Mouse (Mus musculus): Measurements from ENCODE around the gene Syncrip.

The Syncrip gene

GRCm38 (mm10) chr9:88482230-88482828, at the start of gene Syncrip:
Gene Syncrip, minus strand, starts transcription at chr9:88482574.
- peak; percentile 93 for DNase-seq

- no peak for DNase-seq
Measured at GRCm38 (mm10) chr9:88529979-88530580, 47.7 kb upstream of the Syncrip start.

DNA sequence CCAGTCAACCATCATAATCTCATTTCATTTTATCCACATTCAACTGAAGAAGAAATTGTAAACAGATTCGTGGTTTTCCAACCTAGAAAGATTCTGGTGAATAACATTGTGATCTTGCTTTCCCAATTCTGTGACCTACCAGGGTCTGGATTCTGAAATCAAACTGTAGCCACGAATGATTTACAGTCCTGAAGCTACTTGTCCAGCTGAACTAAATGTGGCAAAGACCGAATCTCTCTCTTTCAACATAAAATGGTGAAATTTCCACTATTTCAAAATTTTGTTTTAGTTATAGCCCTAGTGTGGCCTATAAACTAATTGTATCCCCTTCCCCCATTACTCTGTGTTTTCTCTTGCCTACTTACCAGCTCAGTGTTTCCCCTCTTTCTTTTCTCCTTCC, 47.2 kb upstream of the Syncrip start:
- DNase-seq: no peak

- no peak for DNase-seq
Measured at GRCm38 (mm10) chr9:88528736-88529135, 46.4 kb upstream of the Syncrip start.

- DNase-seq: no peak
Measured at GRCm38 (mm10) chr9:88527956-88528355, 45.6 kb upstream of the Syncrip start.

DNA sequence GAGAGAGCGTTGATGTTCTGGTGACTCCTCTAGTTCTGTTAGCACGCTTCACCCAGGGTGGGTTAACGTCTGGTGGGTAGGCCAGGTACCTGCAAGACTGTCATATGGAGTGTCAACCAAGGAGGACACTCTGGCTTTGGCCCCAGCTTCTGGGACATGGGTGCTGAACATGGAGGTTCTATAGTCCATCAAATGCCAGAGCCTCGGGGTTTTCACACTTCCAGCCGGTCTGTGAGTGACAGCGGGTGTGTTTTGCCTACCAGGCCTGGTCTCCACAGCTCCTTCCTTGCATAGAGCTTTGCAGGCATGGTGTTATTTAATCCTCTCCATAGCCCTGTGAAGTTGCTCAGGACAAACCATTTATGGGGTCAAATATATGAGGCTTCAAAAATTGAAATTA, 43.0 kb upstream of the Syncrip start:
- no peak for DNase-seq

DNA sequence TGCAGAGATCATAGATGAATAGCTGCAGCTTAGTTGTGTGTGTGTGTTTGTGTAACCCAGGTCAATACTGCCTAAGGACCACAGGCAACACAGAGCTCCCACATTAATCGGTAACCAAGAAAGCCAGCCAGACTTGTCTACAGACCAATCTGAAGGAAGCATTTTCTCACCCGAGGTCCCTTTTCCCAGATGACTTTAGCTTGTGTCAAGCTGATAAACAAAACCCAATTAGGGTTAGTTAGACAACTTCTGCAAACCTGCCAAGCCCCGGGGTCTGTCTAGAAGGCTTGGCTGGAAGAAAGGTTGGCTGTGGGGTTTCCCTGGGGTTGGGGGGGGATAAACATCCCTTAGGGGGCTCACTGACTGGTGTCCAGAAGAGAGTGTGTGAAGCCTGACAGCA, 42.4 kb upstream of the Syncrip start:
- DNase-seq: no peak

DNA sequence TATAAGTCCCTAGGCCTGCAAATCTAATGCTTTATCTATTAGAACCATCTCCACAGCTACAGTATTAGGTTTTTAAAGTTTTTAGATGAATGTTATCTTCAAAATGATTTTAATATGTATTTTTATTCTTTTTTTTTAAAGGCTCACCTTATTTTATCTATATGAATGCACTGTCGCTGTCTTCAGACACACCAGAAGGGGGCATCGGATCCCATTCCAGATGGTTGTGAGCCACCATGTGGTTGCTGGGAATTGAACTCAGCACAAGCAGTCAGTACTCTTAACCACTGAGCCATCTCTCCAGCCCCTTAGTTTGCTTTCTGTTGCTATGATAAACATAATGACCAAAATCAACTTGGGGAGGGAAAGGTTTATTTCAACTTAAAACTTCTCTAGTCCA, 42.0 kb upstream of the Syncrip start:
- no peak for DNase-seq

DNA sequence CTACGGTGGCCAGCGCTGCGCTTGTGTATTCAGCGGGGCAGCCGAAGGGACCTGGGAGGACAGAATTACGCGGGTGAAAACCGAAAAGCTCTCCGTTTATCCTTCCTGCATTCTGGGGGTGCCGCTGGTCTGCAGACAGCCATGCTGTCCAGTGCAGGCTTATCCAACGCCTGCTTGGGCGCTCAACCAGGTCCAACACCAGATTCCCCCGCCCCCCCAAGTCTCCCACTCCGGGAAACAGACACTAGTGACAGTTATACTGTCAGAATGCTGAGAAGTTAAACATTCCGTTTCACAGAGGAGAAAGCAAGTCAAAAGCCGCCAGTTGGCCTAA, 40.9 kb upstream of the Syncrip start:
- DNase-seq: no peak

DNA sequence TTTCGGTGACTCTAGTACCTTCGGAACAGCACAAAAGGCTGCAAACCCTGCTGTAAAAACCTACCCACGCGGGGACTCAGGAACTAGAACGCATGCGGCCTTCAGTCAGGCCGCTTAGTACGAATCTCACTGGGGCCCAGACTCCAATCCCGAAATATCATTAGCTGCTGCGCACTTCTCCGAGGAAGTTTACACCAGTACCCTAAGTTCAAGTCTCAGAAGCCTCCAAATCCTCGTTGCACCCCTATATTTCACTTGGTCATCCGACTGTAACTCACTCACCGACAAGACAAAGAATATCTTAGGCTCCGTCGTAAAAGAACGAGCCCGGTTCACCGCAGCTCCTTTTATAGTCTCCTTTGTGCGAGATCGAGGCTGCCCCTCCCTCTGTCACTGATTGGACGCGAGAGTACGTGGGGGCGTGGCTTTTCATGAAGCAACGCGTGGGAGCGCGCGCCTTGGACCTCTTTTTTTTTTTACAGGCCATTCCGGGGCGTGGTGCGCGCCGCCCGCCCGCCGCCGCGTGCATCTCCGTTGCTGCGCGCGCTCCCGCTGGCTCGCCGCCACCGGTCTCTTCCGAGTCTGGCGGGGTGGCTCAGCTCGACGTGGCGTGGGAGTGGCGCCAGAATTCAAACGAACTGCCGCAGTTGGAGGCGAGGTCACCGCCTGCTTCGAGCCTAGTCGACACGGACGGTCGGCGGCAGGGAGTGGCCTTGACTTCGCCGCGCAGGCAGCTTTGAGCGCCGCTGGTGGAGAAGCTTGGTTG, 40.4 kb upstream of the Syncrip start:
- DNase-seq: peak; percentile 96

DNA sequence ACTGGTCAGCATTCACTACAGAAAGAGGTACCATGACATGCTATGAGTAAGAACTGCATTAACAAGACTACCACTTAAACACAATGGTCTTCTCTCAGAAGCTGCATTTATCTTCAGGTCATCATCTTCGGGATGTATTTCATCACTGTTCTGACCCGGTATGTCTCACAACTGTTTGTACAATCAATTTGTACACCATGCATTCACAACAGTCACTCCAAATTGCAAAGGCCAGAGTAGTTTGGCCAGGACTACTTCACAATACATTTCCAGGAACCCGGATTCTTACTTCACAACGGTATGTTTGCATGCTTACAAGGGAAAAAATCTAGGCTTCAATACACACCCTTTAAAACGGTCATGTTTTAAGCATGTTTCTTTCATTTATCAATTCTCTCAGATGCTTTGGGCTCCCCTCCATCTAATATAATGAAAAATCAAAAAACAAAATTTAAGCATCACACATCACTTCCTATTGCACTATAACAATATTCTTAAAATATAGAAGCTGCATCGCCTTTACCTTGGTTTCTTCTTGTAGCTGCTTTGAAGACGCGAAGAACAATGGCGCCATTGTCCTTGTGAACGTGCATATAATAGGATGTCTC, 39.7 kb upstream of the Syncrip start:
- DNase-seq: no peak

- no peak for DNase-seq
Measured at GRCm38 (mm10) chr9:88520849-88521483, 38.6 kb upstream of the Syncrip start.

DNA sequence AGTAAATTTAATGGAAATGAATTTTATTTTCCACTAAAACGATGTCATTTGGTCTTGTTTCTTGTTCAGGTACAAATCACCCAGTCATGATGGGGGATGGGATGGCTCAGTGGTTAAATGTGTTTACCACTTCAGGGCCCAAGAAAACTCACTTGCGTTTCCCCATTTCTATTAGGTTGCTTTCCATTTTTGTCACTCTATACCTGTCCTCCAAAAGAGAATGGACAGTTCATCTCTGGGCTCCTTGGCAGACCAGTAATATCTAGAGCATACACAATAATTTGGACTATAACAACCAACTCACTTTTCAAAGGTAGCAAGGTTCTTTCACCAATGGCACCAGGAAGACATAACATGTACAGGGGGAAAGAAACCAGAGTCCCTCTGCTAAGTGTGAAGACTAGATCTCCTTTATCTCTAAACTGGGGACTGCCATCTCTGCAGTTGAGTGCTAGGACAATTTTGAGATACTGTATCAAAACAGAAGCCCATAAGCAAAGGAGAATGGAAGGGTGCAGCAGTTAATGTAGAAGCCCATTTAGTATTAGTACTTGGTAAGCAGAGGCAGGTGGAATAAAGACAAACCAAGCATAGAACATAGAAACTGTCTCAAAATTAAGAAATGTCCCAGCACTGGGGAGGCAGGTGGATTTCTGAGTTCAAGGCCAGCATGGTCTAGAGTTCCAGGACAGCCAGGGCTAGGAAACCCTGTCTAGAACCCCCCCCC, 37.9 kb upstream of the Syncrip start:
- DNase-seq: no peak

GRCm38 (mm10) chr9:88519390-88520121, 37.2 kb upstream of the Syncrip start:
- DNase-seq: no peak

DNA sequence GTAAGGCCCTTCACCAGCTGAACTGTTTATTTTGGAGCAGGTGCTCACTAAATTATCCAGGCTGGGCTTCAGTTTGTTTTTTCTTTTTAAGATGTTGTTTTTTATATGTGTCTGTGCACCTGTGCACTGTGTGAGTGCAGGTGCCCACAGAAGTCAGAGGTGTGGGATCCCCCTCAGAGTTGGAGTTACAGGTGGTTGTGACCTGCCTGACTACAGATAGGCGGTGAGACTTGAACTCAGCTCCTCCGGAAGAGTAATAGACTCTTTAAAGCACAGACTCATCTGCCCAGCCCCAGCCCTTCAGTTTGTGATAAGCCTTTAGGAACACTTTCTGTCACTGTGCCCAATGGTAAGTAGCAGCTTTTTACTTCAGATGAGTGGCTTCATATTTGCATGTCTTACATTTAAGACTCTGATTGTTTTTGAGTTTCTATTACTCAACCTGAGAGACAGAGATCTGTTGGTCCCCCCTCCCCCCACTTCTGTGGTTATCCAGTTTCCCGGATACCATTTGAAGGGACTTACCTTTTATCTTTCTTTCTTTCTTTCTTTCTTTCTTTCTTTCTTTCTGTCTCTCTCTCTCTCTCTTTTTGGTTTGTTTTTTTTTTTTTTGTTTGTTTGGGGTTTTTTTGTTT, 34.1 kb upstream of the Syncrip start:
- DNase-seq: no peak

- DNase-seq: no peak
Measured at GRCm38 (mm10) chr9:88515546-88515945, 33.2 kb upstream of the Syncrip start.

DNA sequence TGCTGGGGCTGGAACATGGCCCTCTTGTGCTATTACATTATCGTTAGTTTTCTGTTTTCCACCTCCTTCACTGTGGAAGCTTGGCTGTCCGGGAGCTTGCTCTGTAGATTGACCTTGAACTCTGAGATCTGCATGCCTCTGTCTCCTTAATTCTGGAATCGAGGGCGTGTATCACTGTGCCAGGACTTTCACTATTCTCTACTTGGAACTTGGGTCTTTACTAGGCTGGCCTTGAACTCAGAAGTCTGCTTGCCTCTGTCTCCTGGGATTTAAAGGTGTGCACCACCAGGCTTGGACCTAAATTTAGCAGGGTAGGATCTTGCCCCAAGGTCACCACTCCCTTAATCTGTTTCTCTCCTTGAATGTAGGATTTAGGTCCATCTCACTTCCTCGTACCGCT, 19.5 kb upstream of the Syncrip start:
- no peak for DNase-seq

DNA sequence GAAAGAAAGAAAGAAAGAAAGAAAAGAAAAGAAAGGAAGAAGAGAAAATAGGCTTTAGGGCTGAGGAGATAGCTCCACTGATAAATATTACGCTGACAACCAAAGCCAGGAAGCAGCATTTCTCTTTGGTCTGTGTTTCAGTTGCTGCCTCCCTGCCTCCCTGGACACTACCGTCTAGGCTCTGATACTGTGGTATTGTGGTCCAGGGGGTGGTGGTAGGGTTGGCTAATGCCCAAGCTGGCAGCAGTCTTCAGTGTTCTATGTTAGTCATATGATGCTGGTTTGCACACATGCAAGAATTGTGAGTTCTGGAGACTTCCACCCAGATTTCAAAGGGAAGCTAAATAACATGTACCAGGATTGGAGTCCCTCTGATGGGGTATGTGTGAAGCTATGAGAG, 17.7 kb upstream of the Syncrip start:
- no peak for DNase-seq

DNA sequence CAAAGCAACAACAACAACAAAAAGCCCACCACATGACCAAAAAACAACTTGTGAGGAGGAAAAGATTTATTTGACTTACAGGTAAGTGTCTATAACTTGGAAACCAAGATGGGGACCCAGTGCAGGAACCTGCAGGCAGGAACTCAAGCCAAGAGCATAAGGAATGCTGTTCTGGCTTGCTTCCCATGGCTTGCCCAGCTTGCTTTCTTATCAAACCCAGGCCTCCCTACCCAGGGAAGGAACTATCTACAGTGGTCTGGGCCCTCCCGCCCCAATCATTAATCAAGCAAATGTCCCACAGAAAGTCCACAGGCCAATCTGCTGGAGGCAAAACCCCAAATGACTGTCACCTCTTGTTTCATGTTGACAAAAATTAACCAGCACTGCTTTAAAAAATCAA, 10.1 kb upstream of the Syncrip start:
- no peak for DNase-seq

- DNase-seq: peak; percentile 12
Measured at GRCm38 (mm10) chr9:88484531-88484930, 2.2 kb upstream of the Syncrip start.

DNA sequence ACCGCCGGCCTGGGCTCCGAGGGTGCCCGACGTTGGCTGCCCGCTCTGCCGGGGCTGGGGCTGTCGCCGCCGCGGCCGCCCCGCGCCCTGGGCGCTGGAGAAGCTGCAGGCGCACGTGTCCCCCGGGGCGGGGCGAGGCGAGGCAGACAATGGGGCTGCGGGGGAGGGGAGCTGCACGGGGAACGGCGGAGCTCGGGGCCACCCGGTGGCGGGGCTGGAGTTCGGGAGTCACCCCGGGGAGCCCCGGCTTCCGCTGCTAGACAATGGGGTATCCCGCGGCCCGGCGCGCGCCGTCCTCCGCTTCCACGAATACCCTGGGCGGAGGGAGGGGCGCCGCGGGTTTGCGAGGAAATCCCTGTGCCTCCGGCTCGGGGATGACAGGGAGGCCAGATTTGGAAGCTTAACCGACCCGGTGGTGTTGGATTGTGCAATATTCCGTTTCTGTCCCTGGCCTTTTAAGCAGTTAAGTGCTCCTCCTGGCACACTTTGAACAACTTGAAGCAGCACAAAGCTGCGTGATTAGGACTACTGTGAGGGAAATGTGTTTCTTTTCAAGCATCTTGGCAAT, 539 bp upstream of the Syncrip start:
- DNase-seq: peak; percentile 90
